Mouse (Mus musculus): ENCODE results near the gene Map10. TPM values are rescaled to one million over a fixed set of nuclear protein-coding genes. Genes with fewer than 3 reads are reported as not detected.
A peak's percentile ranks its signal among the peaks of the same experiment; 100 is the strongest.

Map10 gene
- polyA plus RNA-seq, 1 experiment from 2014 or later, result 8.0 TPM

- no peak for DNase-seq (ENCODE audit: low spot score)
- 79% methylated on average over 4 of the region's 4 CpGs for WGBS
- Histone ChIP-seq H3K27ac (replicated peaks) (no peak overlapping the region), H3K27me3 (ENCODE audit: low read depth, poor library complexity, severe bottlenecking) (no peaks in the 10 kb centered on the region), H3K4me3 (no peak overlapping the region), H3K9me3 (replicated peaks) (no peaks in the 10 kb centered on the region), H3K4me1 (peaks cover 17% of the 10 kb centered on the region), H3K36me3 (no peaks in the 10 kb centered on the region)
Observed at GRCm38 (mm10) chr8:125658926-125659325, 10.7 kb upstream of the Map10 start.

- H3K9me3 ChIP-seq (replicated peaks), result no peaks in the 10 kb centered on the region
- no peak overlapping the region for H3K4me3 ChIP-seq
- DNase-seq (ENCODE audit: low spot score), result no peak
- 82% methylated on average over 6 of the region's 6 CpGs for WGBS
- no peaks in the 10 kb centered on the region for H3K36me3 ChIP-seq
- peaks cover 28% of the 10 kb centered on the region for H3K4me1 ChIP-seq
- peaks cover 4% of the 10 kb centered on the region; the same call in 1 of the 2 replicates for H3K27me3 ChIP-seq (ENCODE audit: low read depth, poor library complexity, severe bottlenecking)
- peak overlapping the region; percentile 49; the same call in 1 of the 2 replicates for H3K27ac ChIP-seq (replicated peaks)
Observed at GRCm38 (mm10) chr8:125660397-125660796, 9.2 kb upstream of the Map10 start.

- H3K4me1 ChIP-seq, result peaks cover 45% of the 10 kb centered on the region
- H3K27ac ChIP-seq (replicated peaks), result no peak overlapping the region
Observed at GRCm38 (mm10) chr8:125661958-125662668, 7.5 kb upstream of the Map10 start.

GRCm38 (mm10) chr8:125662669-125663048, 7.0 kb upstream of the Map10 start:
- Histone ChIP-seq H3K9me3 (replicated peaks) (no peaks in the 10 kb centered on the region), H3K4me3 (no peak overlapping the region), H3K36me3 (no peaks in the 10 kb centered on the region), H3K27me3 (ENCODE audit: low read depth, poor library complexity, severe bottlenecking) (peaks cover 15% of the 10 kb centered on the region; the same call in 1 of the 2 replicates), H3K27ac (replicated peaks) (no peak overlapping the region), H3K4me1 (peaks cover 48% of the 10 kb centered on the region)
- WGBS, result 79% methylated on average over 6 of the region's 6 CpGs
- no peak for DNase-seq (ENCODE audit: low spot score)

More at GRCm38 (mm10) chr8:125661958-125662668, 7.5 kb upstream of the Map10 start:
- peaks cover 9% of the 10 kb centered on the region; the same call in 1 of the 2 replicates for H3K27me3 ChIP-seq (ENCODE audit: low read depth, poor library complexity, severe bottlenecking)
- H3K36me3 ChIP-seq, result no peaks in the 10 kb centered on the region
- no peak for DNase-seq (ENCODE audit: low spot score)
- H3K9me3 ChIP-seq (replicated peaks), result no peaks in the 10 kb centered on the region
- no peak overlapping the region for H3K4me3 ChIP-seq
- WGBS, result 92% methylated on average over 13 of the region's 13 CpGs

GRCm38 (mm10) chr8:125665183-125665875, 4.3 kb upstream of the Map10 start:
- H3K27ac ChIP-seq (replicated peaks), result peak overlapping the region; percentile 61; the same call in 1 of the 2 replicates
- H3K36me3 ChIP-seq, result peaks cover 3% of the 10 kb centered on the region
- peaks cover 30% of the 10 kb centered on the region for H3K27me3 ChIP-seq (ENCODE audit: low read depth, poor library complexity, severe bottlenecking)
- no peak overlapping the region for H3K4me3 ChIP-seq
- DNase-seq (ENCODE audit: low spot score), result no peak
- H3K4me1 ChIP-seq, result peaks cover 52% of the 10 kb centered on the region
- peaks cover 10% of the 10 kb centered on the region for H3K9me3 ChIP-seq (replicated peaks)
- WGBS, result 51% methylated on average over 8 of the region's 8 CpGs

GRCm38 (mm10) chr8:125665876-125666186, 3.8 kb upstream of the Map10 start:
- peaks cover 30% of the 10 kb centered on the region for H3K27me3 ChIP-seq (ENCODE audit: low read depth, poor library complexity, severe bottlenecking)

GRCm38 (mm10) chr8:125666201-125666600, 3.4 kb upstream of the Map10 start:
- Histone ChIP-seq H3K4me3 (no peak overlapping the region), H3K4me1 (peaks cover 49% of the 10 kb centered on the region), H3K9me3 (replicated peaks) (peaks cover 19% of the 10 kb centered on the region), H3K27me3 (ENCODE audit: low read depth, poor library complexity, severe bottlenecking) (peaks cover 30% of the 10 kb centered on the region), H3K36me3 (peaks cover 12% of the 10 kb centered on the region), H3K27ac (replicated peaks) (0 out of 2 replicates have a peak overlapping the region, but pooled peaks have one; percentile 14)
- WGBS, result 34% methylated on average over 5 of the region's 5 CpGs
- DNase-seq (ENCODE audit: low spot score), result no peak

More at GRCm38 (mm10) chr8:125665876-125666186, 3.8 kb upstream of the Map10 start:
- 18% methylated on average over 2 of the region's 2 CpGs for WGBS
- H3K27ac ChIP-seq (replicated peaks), result 0 out of 2 replicates have a peak overlapping the region, but pooled peaks have one; percentile 61
- DNase-seq (ENCODE audit: low spot score), result no peak
- H3K36me3 ChIP-seq, result peaks cover 8% of the 10 kb centered on the region
- H3K4me3 ChIP-seq, result no peak overlapping the region
- H3K9me3 ChIP-seq (replicated peaks), result peaks cover 16% of the 10 kb centered on the region
- H3K4me1 ChIP-seq, result peaks cover 49% of the 10 kb centered on the region

- Histone ChIP-seq H3K4me3 (no peak overlapping the region), H3K27ac (replicated peaks) (no peak overlapping the region), H3K9me3 (replicated peaks) (peaks cover 30% of the 10 kb centered on the region), H3K36me3 (peaks cover 22% of the 10 kb centered on the region), H3K27me3 (ENCODE audit: low read depth, poor library complexity, severe bottlenecking) (peaks cover 30% of the 10 kb centered on the region), H3K4me1 (peaks cover 49% of the 10 kb centered on the region)
- WGBS, result 87% methylated on average over 2 of the region's 2 CpGs
- DNase-seq (ENCODE audit: low spot score), result no peak
Observed at GRCm38 (mm10) chr8:125667248-125667647, 2.4 kb upstream of the Map10 start.

- H3K36me3 ChIP-seq, result peaks cover 25% of the 10 kb centered on the region
- H3K9me3 ChIP-seq (replicated peaks), result peaks cover 37% of the 10 kb centered on the region
- no peak for DNase-seq (ENCODE audit: low spot score)
- peaks cover 30% of the 10 kb centered on the region for H3K27me3 ChIP-seq (ENCODE audit: low read depth, poor library complexity, severe bottlenecking)
- peaks cover 42% of the 10 kb centered on the region for H3K4me1 ChIP-seq
- peak overlapping the region; percentile 93 for H3K27ac ChIP-seq (replicated peaks)
- H3K4me3 ChIP-seq, result peak overlapping the region; percentile 74
- WGBS, result 78% methylated on average over 14 of the region's 14 CpGs
Observed at GRCm38 (mm10) chr8:125669159-125669699, 389 bp upstream of the Map10 start.

- Histone ChIP-seq H3K36me3 (peaks cover 25% of the 10 kb centered on the region), H3K27ac (replicated peaks) (peak overlapping the region; percentile 93), H3K4me1 (peaks cover 32% of the 10 kb centered on the region), H3K27me3 (ENCODE audit: low read depth, poor library complexity, severe bottlenecking) (peaks cover 26% of the 10 kb centered on the region), H3K4me3 (peak overlapping the region; percentile 74), H3K9me3 (replicated peaks) (peaks cover 37% of the 10 kb centered on the region)
- WGBS, result 96% methylated on average over 6 of the region's 6 CpGs
- DNase-seq (ENCODE audit: low spot score), result no peak
Observed at GRCm38 (mm10) chr8:125670420-125670819, 802 bp downstream of the Map10 start.

GRCm38 (mm10) chr8:125670906-125671305, 1.3 kb downstream of the Map10 start:
- H3K36me3 ChIP-seq, result peaks cover 25% of the 10 kb centered on the region
- no peak overlapping the region for H3K27ac ChIP-seq (replicated peaks)
- peaks cover 26% of the 10 kb centered on the region for H3K27me3 ChIP-seq (ENCODE audit: low read depth, poor library complexity, severe bottlenecking)
- WGBS, result 95% methylated on average over 9 of the region's 9 CpGs
- H3K4me1 ChIP-seq, result peaks cover 28% of the 10 kb centered on the region
- H3K9me3 ChIP-seq (replicated peaks), result peaks cover 37% of the 10 kb centered on the region
- DNase-seq (ENCODE audit: low spot score), result no peak
- H3K4me3 ChIP-seq, result no peak overlapping the region

GRCm38 (mm10) chr8:125671371-125671770, 1.8 kb downstream of the Map10 start:
- Histone ChIP-seq H3K4me3 (no peak overlapping the region), H3K27me3 (ENCODE audit: low read depth, poor library complexity, severe bottlenecking) (peaks cover 26% of the 10 kb centered on the region), H3K27ac (replicated peaks) (no peak overlapping the region), H3K9me3 (replicated peaks) (peaks cover 37% of the 10 kb centered on the region), H3K36me3 (peaks cover 25% of the 10 kb centered on the region), H3K4me1 (peaks cover 23% of the 10 kb centered on the region)
- no peak for DNase-seq (ENCODE audit: low spot score)
- 96% methylated on average over 5 of the region's 5 CpGs for WGBS

GRCm38 (mm10) chr8:125675796-125676195, 6.2 kb downstream of the Map10 start:
- Histone ChIP-seq H3K4me3 (no peak overlapping the region), H3K27me3 (ENCODE audit: low read depth, poor library complexity, severe bottlenecking) (no peaks in the 10 kb centered on the region), H3K36me3 (peaks cover 17% of the 10 kb centered on the region), H3K4me1 (peaks cover 15% of the 10 kb centered on the region), H3K9me3 (replicated peaks) (peaks cover 22% of the 10 kb centered on the region), H3K27ac (replicated peaks) (no peak overlapping the region)
- WGBS, result 78% methylated on average over 3 of the region's 3 CpGs
- DNase-seq (ENCODE audit: low spot score), result no peak

All from midbrain, embryonic 10.5 days (tissue).